Mouse (Mus musculus): Measurements from ENCODE around the gene Lao1. TPM values are rescaled to one million over a fixed set of nuclear protein-coding genes. Genes with fewer than 3 reads are reported as not detected.

Lao1 gene
- polyA plus RNA-seq, 1 experiment = 0.04 TPM

- DNase-seq (ENCODE audit: extremely low spot score in 1 of 2, low spot score in 1 of 2) = no peak
Observed at GRCm38 (mm10) chr4:119013031-119013430, 51.7 kb downstream of the Lao1 start.

GRCm38 (mm10) chr4:119014997-119015396 is 53.6 kb downstream of the Lao1 start:
- no peak for DNase-seq (ENCODE audit: extremely low spot score in 1 of 2, low spot score in 1 of 2)

DNA sequence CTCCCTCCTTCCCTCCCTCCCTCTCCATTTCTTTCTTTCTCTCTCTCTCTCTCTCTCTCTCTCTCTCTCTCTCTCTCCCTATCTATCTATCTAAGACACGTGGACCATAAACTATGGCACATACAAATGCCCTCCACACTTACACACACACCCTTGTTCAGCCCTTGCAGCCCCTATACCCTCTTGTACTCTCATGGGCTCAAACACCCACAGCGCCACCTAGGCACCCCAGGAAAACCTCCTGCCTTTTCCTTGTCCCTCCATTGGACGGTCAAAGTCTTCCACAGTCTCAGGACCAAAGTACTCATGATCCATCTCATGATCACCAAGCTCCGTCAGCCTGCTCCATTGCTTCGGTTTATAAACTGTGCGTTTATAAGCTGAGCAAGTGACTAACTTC is 54.2 kb downstream of the Lao1 start:
- DNase-seq (ENCODE audit: extremely low spot score in 1 of 2, low spot score in 1 of 2) = no peak

- DNase-seq (ENCODE audit: extremely low spot score in 1 of 2, low spot score in 1 of 2) = no peak
Observed at GRCm38 (mm10) chr4:119017078-119017477, 55.7 kb downstream of the Lao1 start.

Other genes starting within 250 kb of the Lao1 start
- gene Olfr1340, start 241.4 kb upstream of the Lao1 start, polyA plus RNA-seq (2012; rRNA removed) = 0.06 TPM in 1 of 2 replicates, not detected in the other
- gene Olfr1339, start 229.4 kb upstream of the Lao1 start, polyA plus RNA-seq (2012; rRNA removed) = 0.10 TPM in 1 of 2 replicates, not detected in the other
- gene Olfr1338, start 202.8 kb upstream of the Lao1 start, polyA plus RNA-seq (2012; rRNA removed) = not detected in 2 replicates
- gene Olfr1337, start 179.0 kb upstream of the Lao1 start, polyA plus RNA-seq (2012; rRNA removed) = not detected in 2 replicates
- gene Olfr1335, start 151.6 kb upstream of the Lao1 start, polyA plus RNA-seq (2012; rRNA removed) = not detected in 2 replicates
- not detected in 2 replicates for gene Olfr1333, start 125.3 kb upstream of the Lao1 start, polyA plus RNA-seq (2012; rRNA removed)
- not detected in 2 replicates for gene Olfr1331, start 96.9 kb upstream of the Lao1 start, polyA plus RNA-seq (2012; rRNA removed)
- not detected in 2 replicates for gene Olfr1330, start 73.0 kb upstream of the Lao1 start, polyA plus RNA-seq (2012; rRNA removed)
- gene Olfr1329, start 44.1 kb upstream of the Lao1 start, polyA plus RNA-seq (2012; rRNA removed) = not detected in 2 replicates
- gene Olfr1328, start 23.0 kb upstream of the Lao1 start, polyA plus RNA-seq (2012; rRNA removed) = 0.02 and 0.10 TPM in 2 replicates
- gene Slc2a1, start 147.1 kb downstream of the Lao1 start, polyA plus RNA-seq (2012; rRNA removed) = 98.9 and 106 TPM in 2 replicates
- gene Zfp691, start 212.6 kb downstream of the Lao1 start, polyA plus RNA-seq (2012; rRNA removed) = 7.1 and 8.0 TPM in 2 replicates
- 0.76 and 0.80 TPM in 2 replicates for gene Ermap, start 228.4 kb downstream of the Lao1 start, polyA plus RNA-seq (2012; rRNA removed)
- gene Svbp, start 233.7 kb downstream of the Lao1 start, polyA plus RNA-seq (2012; rRNA removed) = 32.9 and 34.7 TPM in 2 replicates

Data from frontal cortex, adult 2 months (tissue).